Comparison of ENCODE assay signal across 1 mouse cellular context in genomic region chr2:103918375-103918774, GRCm38 (mm10).
A peak's percentile ranks its signal among the peaks of the same experiment; 100 is the strongest.
TF ChIP-seq lines count a peak whose summit lies in the region.

No protein-coding gene starts in this region.

TF ChIP-seq in CH12.LX, 34 proteins besides CTCF, POLR2A, EP300 and RAD21 (continued from another document):
- TF ChIP-seq USF2 (conservative IDR thresholded peaks at IDR 0.05; ENCODE audit: low read depth, low read length) (no peak), RCOR1 (conservative IDR thresholded peaks at IDR 0.05; ENCODE audit: low read depth, low read length) (no peak), SMC3 (IDR thresholded peaks at IDR 0.05; ENCODE audit: low read depth, low read length) (peak; percentile 8; the same call in 1 of the 2 replicates), ELF1 (IDR thresholded peaks at IDR 0.05; ENCODE audit: low read depth, low read length) (no peak), ZNF384 (IDR thresholded peaks at IDR 0.05; ENCODE audit: low read depth, low read length) (no peak)
